14 mouse cellular contexts compared by ENCODE assay signal in the genomic region with DNA sequence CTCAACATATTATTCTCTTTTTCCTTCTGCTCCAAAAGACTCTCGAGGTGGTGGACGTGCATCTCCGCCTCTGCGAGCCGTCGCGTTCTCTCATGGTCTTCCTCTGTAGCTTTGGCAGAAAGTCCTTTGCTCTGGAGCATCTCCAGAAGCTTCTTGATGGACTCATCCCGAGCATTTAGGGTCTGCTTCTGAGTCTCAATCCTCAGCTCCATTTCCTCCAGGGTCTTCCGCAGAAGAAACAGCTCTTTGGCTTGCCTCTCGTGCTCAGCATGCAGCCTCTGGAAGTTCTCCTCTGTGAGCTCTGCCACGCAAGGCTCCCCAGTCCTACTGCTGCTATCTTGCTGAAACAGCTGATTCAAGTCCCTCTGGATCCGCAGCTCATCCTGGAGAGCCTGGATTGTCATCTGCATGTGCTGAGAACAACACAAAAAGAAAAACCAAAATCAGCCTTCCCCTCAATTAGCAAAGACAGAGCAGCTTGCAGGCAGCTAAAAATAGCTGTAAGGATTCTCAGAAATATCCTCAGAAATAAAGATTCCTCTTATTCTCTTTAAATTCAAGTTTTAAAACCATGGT. TPM values are rescaled to one million over a fixed set of nuclear protein-coding genes. Genes with fewer than 3 reads are reported as not detected.
DNase-seq lines count a peak whose midpoint lies in the region; ATAC-seq and TF ChIP-seq lines count a peak whose summit lies in the region.
"Had no signal": no experiment of that assay in that cellular context is flagged by ENCODE, and none has a peak within 500 bp of the region (broad histone marks: within the 10 kb centered on the region; RNA-seq: fewer than 3 reads in every experiment).

No protein-coding gene starts in this region.

- no peaks in the 10 kb centered on the region for H3K4me1 ChIP-seq in lung, adult 2 months (ENCODE audit: control insufficient read depth, insufficient read depth, low read length)
- H3K4me1 ChIP-seq: embryonic facial prominence, embryonic 10.5 days; forebrain, embryonic 10.5 days; liver, embryonic 13.5 days had no signal

- H3K4me3 ChIP-seq in lung, adult 2 months (replicated peaks; ENCODE audit: extremely low read depth, low read depth, low read length): no peak overlapping the region
- H3K4me3 ChIP-seq: embryonic facial prominence, embryonic 10.5 days; forebrain, embryonic 10.5 days; liver, embryonic 13.5 days had no signal

- DNase-seq in cerebellum, adult 11 months: peak; percentile 25
- peak; percentile 38 for DNase-seq in cerebellum, adult 8-10 months
- DNase-seq in layer of hippocampus, adult 11-12 months (ENCODE audit: low spot score): peak; percentile 28
- peak; percentile 38 to 39 for DNase-seq in left cerebral cortex, postnatal 36 days (ENCODE audit: low spot score in 2 of 2)
- DNase-seq in lung, postnatal 36 days: no peak
- DNase-seq in lung, postnatal 14 days: no peak
- DNase-seq in lung, adult 2 months: no peak
- DNase-seq: adrenal gland, postnatal 25 days; heart, postnatal 10 days; kidney, postnatal 4 days; liver, embryonic 13.5 days had no signal

- WGBS in lung, adult 2 months: 90% methylated on average over 12 of the region's 12 CpGs

- ATAC-seq in cerebellum, adult (ENCODE audit: insufficient number of reproducible peaks, low FRiP score, low TSS enrichment): no peak

- intact Hi-C loops in left cerebral cortex, postnatal 36 days (cut with DNase I): loop anchor here (5.0 kb wide), 1 partner anchor 50 kb away; the partner anchor contains the start of gene Erc1

- no peak for TF ChIP-seq CTCF in lung, adult 2 months (IDR thresholded peaks at IDR 0.05; ENCODE audit: insufficient read depth, low read length)

- TF ChIP-seq POLR2A in lung, adult 2 months (IDR thresholded peaks at IDR 0.05; ENCODE audit: borderline replicate concordance, extremely low read depth, low read depth, low read length): no peak

RNA-seq across cellular contexts. Expression of gene Erc1, which starts 51.0 kb away (rescaled TPM):
- total RNA-seq in left cerebral cortex, postnatal 36 days (2021): 10 to 100 TPM; 46.0 to 54.0 TPM
- 7.3 and 8.7 TPM in 2 replicates for polyA plus RNA-seq in lung, adult 2 months (2012; rRNA removed)

Comparison
In these comparisons a context has a peak if more than half of its experiments do, and no peak if none do; other contexts are left out.
1. DNase-seq: peak in cerebellum, adult 11 months (single experiment), cerebellum, adult 8-10 months (single experiment), layer of hippocampus, adult 11-12 months (single experiment) and left cerebral cortex, postnatal 36 days (2 of 2); none in lung, postnatal 36 days (single experiment), lung, postnatal 14 days (single experiment) and lung, adult 2 months (single experiment).